Mouse (Mus musculus): Measurements from ENCODE around the gene Kcnj11. TPM values are rescaled to one million over a fixed set of nuclear protein-coding genes. Genes with fewer than 3 reads are reported as not detected.

Kcnj11 gene
- polyA plus RNA-seq, 2 experiments from 2014 or later = not detected

GRCm38 (mm10) chr7:46045882-46046281 is 54.7 kb downstream of the Kcnj11 start:
- ATAC-seq = no peak

GRCm38 (mm10) chr7:46044106-46044505 is 56.5 kb downstream of the Kcnj11 start:
- ATAC-seq = no peak

Other genes starting within 250 kb of the Kcnj11 start
- 10 to 100 TPM; 23.4 to 38.5 TPM for gene Kdelr1, start 228.0 kb downstream of the Kcnj11 start, polyA plus RNA-seq (2017; shearing (Covaris generic))
- gene Grin2d, start 222.4 kb downstream of the Kcnj11 start, polyA plus RNA-seq (2017; shearing (Covaris generic)) = not detected
- gene Syngr4, start 204.1 kb downstream of the Kcnj11 start, polyA plus RNA-seq (2017; shearing (Covaris generic)) = not detected
- gene Tmem143, start 203.8 kb downstream of the Kcnj11 start, polyA plus RNA-seq (2017; shearing (Covaris generic)) = 1 to 10 TPM; 5.8 to 6.2 TPM
- 100 to 1,000 TPM; 683 to 699 TPM for gene Emp3, start 179.4 kb downstream of the Kcnj11 start, polyA plus RNA-seq (2017; shearing (Covaris generic))
- 1 to 10 TPM in 1 of 2 experiments, under 1 TPM in 1; 0.96 to 2.2 TPM for gene Ccdc114, start 176.7 kb downstream of the Kcnj11 start, polyA plus RNA-seq (2017; shearing (Covaris generic))
- not detected for gene Abcc6, start 70.5 kb downstream of the Kcnj11 start, polyA plus RNA-seq (2017; shearing (Covaris generic))
- 10 to 100 TPM; 17.1 to 20.4 TPM for gene Nomo1, start 67.1 kb downstream of the Kcnj11 start, polyA plus RNA-seq (2017; shearing (Covaris generic))
- not detected for gene Abcc8, start 79.3 kb upstream of the Kcnj11 start, polyA plus RNA-seq (2017; shearing (Covaris generic))
- not detected for gene Ush1c, start 137.7 kb upstream of the Kcnj11 start, polyA plus RNA-seq (2017; shearing (Covaris generic))
- not detected for gene Otog, start 140.2 kb upstream of the Kcnj11 start, polyA plus RNA-seq (2017; shearing (Covaris generic))

Measured in activated CD4-positive, CD25-positive, alpha-beta regulatory T cell, adult 4 months (primary cell).